Mouse (Mus musculus) liver, embryonic 14.5 days (tissue): Measurements from ENCODE around the gene Mgat4b. TPM values are rescaled to one million over a fixed set of nuclear protein-coding genes. Genes with fewer than 3 reads are reported as not detected.

Experiments used
- ATAC-seq: fragments of 200-750 bp; cut with Nextera tagmentation; 2 replicates; pipeline ENCODE4 v1.8.0; 2017; ENCODE audit warnings: moderate number of reproducible peaks, mild to moderate bottlenecking, moderate library complexity; ENCODE audit not compliant: insufficient read depth
- DNase-seq, 3 experiments: peaks; one replicate each; pipeline ENCODE4 v3.0.0-alpha.2; 2012 to 2013; ENCODE audit warnings: low read depth in 3 of 3, low spot score in 3 of 3
- H3K27ac ChIP-seq: fragments of 300-500 bp; sonication (generic); 2 replicates; pipeline ENCODE4 v1.5.1; 2014; ENCODE audit warnings: moderate library complexity, mild to moderate bottlenecking, control low read depth, inconsistent platforms
- H3K27me3 ChIP-seq: fragments of 300-500 bp; sonication (generic); 2 replicates; pipeline ENCODE4 v1.6.1; 2014; ENCODE audit warnings: mild to moderate bottlenecking, low read length, moderate library complexity; ENCODE audit not compliant: control insufficient read depth, insufficient read depth
- H3K36me3 ChIP-seq: fragments of 300-500 bp; sonication (generic); replicated peaks from 2 replicates; pipeline ENCODE4 v1.6.1; 2014; ENCODE audit warnings: low read depth; ENCODE audit not compliant: control insufficient read depth, insufficient read depth
- H3K4me1 ChIP-seq, 2 experiments: fragments of 200-500 bp in 1 of 2; fragments of 300-500 bp in 1 of 2; sonication (generic) in 1 of 2; replicated peaks; 2 replicates each; pipeline ENCODE4 v1.6.1; 2012 to 2014; ENCODE audit warnings: antibody characterized with exemption in 1 of 2, inconsistent platforms in 1 of 2, low read length in 1 of 2; ENCODE audit not compliant: control insufficient read depth in 2 of 2, insufficient read depth in 2 of 2
- H3K4me2 ChIP-seq: fragments of 300-500 bp; sonication (generic); 2 replicates; pipeline ENCODE4 v1.6.1; 2014; ENCODE audit warnings: low read depth, mild to moderate bottlenecking, control low read depth, moderate library complexity
- H3K4me3 ChIP-seq, 2 experiments: fragments of 200-500 bp in 1 of 2; fragments of 300-500 bp in 1 of 2; sonication (generic) in 1 of 2; 2 replicates each; pipeline ENCODE4 v1.5.1; 2012 to 2014; ENCODE audit warnings: low read depth in 2 of 2, low read length in 2 of 2, mild to moderate bottlenecking in 2 of 2, control low read depth in 1 of 2, inconsistent platforms in 1 of 2, moderate library complexity in 1 of 2; ENCODE audit not compliant: insufficient read depth in 1 of 2
- H3K9ac ChIP-seq: fragments of 300-500 bp; sonication (generic); replicated peaks from 2 replicates; pipeline ENCODE4 v1.6.1; 2014; ENCODE audit warnings: mild to moderate bottlenecking, control low read depth, moderate library complexity
- H3K9me3 ChIP-seq: fragments of 300-500 bp; sonication (generic); 2 replicates; pipeline ENCODE4 v1.6.1; 2016; ENCODE audit warnings: low read length, mixed read lengths; ENCODE audit not compliant: control insufficient read depth
- CTCF ChIP-seq: IDR thresholded peaks from 2 replicates; pipeline ENCODE4 v1.5.1; 2016; ENCODE audit warnings: antibody characterized with exemption, low read depth, control low read depth
- EP300 ChIP-seq: IDR thresholded peaks from 2 replicates; pipeline ENCODE4 v1.6.1; 2016; ENCODE audit warnings: antibody characterized with exemption, low read depth
- WGBS: fragments of 180-500 bp; shearing (Covaris S2); extraction: QIAGEN DNeasy Blood & Tissue Kit; methylation state at CpG from one replicate; pipeline ENCODE4 v1.1.7; 2014; ENCODE audit not compliant: insufficient replicate concordance; 5-methylcytosine and 5-hydroxymethylcytosine counted together
- polyA plus RNA-seq, 2 experiments: library from polyadenylated mRNA; depleted of rRNA in 1 of 2; stranded (reverse) in 1 of 2; unstranded in 1 of 2; fragments of >200 nt; fragmentation: Nextera tagmentation in 1 of 2; extraction: Ambion mirVana in 1 of 2; gene quantifications; 2 replicates each; pipeline versions ENCODE4 v1.2.1 to v1.2.3; 2012 to 2014

The Mgat4b gene
- polyA plus RNA-seq, 2 experiments = 5.7 to 14.8 TPM

DNA sequence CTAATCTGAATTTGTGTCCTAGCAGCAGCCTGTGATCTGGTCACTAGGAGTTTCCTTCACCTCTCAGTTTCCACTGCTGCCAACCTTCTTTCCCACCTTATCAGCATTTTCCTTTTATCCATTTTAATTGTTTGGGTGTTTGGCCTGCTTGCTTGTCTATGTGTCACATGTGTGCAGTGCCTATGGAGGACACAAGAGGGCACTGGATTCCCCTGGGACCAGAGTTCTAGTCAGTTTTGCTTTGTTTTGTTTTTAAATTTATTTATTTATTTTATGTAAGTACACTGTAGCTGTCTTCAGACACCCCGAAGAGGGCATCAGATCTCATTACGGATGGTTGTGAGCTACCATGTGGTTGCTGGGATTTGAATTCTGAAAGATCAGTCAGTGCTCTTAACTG is 58.5 kb downstream of the Mgat4b start:
- Histone ChIP-seq H3K36me3 (peaks cover 11% of the 10 kb centered on the region), H3K27ac (no peak overlapping the region), H3K4me1 (no peaks in the 10 kb centered on the region), H3K9me3 (no peaks in the 10 kb centered on the region), H3K27me3 (no peaks in the 10 kb centered on the region), H3K9ac (no peak overlapping the region), H3K4me2 (no peak overlapping the region), H3K4me3 (no peak overlapping the region)
- ATAC-seq = no peak
- no peak for DNase-seq
- TF ChIP-seq EP300 (no peak), CTCF (peak; percentile 61; the same call in 1 of the 2 replicates)
- 60% methylated on average over 2 of the region's 2 CpGs for WGBS

- Histone ChIP-seq H3K4me3 (no peak overlapping the region), H3K36me3 (peaks cover 8% of the 10 kb centered on the region), H3K9ac (no peak overlapping the region), H3K9me3 (no peaks in the 10 kb centered on the region), H3K4me1 (no peaks in the 10 kb centered on the region; a peak in 1 of 4 replicates), H3K27ac (no peak overlapping the region), H3K27me3 (no peaks in the 10 kb centered on the region), H3K4me2 (no peak overlapping the region)
- ATAC-seq (no peak), DNase-seq (no peak)
- 92% methylated on average over 1 of the region's 1 CpGs for WGBS
- TF ChIP-seq CTCF (no peak), EP300 (no peak)
Measured at GRCm38 (mm10) chr11:50269885-50270284, 59.2 kb downstream of the Mgat4b start.

DNA sequence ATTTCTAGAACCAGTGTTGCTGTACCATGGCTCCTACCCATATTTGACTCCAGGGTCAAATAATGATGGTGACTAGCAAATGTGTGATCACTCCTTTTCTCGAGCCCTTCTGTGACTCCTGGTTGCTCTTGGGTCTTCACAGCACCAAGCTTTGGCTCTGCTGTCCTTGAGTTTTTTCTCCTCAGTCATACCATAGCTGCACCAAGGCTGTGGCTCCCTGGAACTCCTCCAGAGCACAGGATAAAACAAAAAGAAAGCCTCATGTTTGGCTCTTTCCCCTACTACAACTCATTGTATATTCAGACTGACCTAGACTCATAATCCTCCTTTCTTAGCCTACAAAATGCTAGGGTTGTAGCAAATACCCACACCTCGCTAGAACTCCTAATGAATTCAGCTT is 62.1 kb downstream of the Mgat4b start:
- no peak overlapping the region for H3K27ac ChIP-seq
- no peak overlapping the region for H3K9ac ChIP-seq
- DNase-seq (no peak), ATAC-seq (no peak)
- no peaks in the 10 kb centered on the region for H3K27me3 ChIP-seq
- H3K4me1 ChIP-seq = peaks cover 2 to 8% of the 10 kb centered on the region in 2 experiments; a peak in 1 of 4 replicates
- H3K4me2 ChIP-seq = no peak overlapping the region
- H3K9me3 ChIP-seq = no peaks in the 10 kb centered on the region
- no peak overlapping the region for H3K4me3 ChIP-seq
- H3K36me3 ChIP-seq = no peaks in the 10 kb centered on the region
- TF ChIP-seq EP300 (no peak), CTCF (no peak)
- 73% methylated on average over 2 of the region's 2 CpGs for WGBS

DNA sequence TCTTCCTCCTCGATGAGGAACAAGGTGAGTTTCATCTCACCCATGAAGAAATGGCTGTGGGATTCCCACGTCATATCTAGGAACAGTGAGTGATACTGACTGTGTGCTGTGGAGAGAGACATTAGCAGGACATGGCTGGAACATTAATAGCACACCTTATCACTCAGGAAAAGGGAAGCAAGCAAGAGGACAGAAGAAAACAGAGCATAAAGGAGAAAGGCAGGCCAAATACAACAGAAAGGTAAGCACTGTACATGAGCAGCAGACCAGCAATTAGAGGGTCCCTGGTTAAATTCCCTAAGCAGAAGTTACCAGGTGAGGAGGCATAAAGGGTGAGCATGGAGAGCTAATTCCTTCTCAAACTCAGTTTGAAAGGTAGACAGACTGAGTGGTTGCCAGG is 64.4 kb downstream of the Mgat4b start:
- Histone ChIP-seq H3K27me3 (no peaks in the 10 kb centered on the region), H3K4me3 (no peak overlapping the region), H3K4me1 (peaks cover 2 to 8% of the 10 kb centered on the region in 2 experiments; a peak in 1 of 4 replicates), H3K4me2 (no peak overlapping the region), H3K36me3 (no peaks in the 10 kb centered on the region), H3K9ac (no peak overlapping the region), H3K27ac (no peak overlapping the region), H3K9me3 (no peaks in the 10 kb centered on the region)
- DNase-seq = no peak
- 21% methylated on average over 2 of the region's 2 CpGs for WGBS
- TF ChIP-seq CTCF (no peak), EP300 (no peak)
- no peak for ATAC-seq

DNA sequence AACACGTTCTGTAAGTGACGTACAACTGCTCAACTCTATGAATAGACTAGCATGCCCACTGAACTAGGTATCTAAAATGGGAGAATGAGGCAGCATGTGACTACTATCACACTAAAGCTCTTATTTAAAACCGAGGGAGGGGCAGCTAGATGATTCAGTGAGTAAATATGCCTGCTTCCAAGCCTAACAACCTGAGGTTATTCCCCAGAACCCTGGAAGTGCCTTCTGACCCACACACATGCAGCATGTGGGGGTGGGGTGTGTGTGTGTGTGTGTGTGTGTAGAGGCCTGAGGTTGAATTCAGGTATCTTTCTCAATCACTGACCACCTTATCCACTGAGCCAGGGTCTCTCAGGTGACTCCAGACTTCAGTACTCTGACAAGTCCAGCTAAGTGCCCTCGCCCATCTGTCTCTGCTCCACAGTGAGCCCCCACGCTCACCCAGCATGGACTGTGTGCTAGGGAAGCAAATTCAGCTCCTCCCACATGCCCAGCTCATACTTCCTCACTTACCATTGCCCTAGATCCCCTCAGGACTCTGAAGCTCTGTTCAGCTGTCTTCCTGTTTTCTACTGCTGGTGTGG is 65.0 kb downstream of the Mgat4b start:
- Histone ChIP-seq H3K9me3 (no peaks in the 10 kb centered on the region), H3K4me1 (peaks cover 2 to 8% of the 10 kb centered on the region in 2 experiments; a peak in 1 of 4 replicates), H3K36me3 (no peaks in the 10 kb centered on the region), H3K9ac (no peak overlapping the region), H3K27me3 (no peaks in the 10 kb centered on the region), H3K4me2 (no peak overlapping the region), H3K4me3 (no peak overlapping the region), H3K27ac (no peak overlapping the region)
- no peak for TF ChIP-seq CTCF
- TF ChIP-seq EP300 = no peak
- WGBS = 40% methylated on average over 5 of the region's 5 CpGs
- peak; percentile 37; the same call in 1 of the 2 replicates for ATAC-seq
- no peak for DNase-seq
